Mouse (Mus musculus) adrenal gland, postnatal 14 days (tissue): Measurements from ENCODE around the gene Thop1. TPM values are rescaled to one million over a fixed set of nuclear protein-coding genes. Genes with fewer than 3 reads are reported as not detected.
"Not testable (repeated sequence)": the region's sequence is repeated elsewhere in the genome, so short reads cannot be mapped to it uniquely, and the experiment has no call there.

Source experiments
- DNase-seq: peaks from one replicate; pipeline ENCODE4 v3.0.0; 2021; ENCODE audit warnings: mixed read lengths
- total RNA-seq: library from RNA; stranded (reverse); gene quantifications from 2 replicates; pipeline ENCODE4 v1.2.3, GENCODE M21; 2021

Thop1 gene
- total RNA-seq, 1 experiment from 2014 or later = 60.6 TPM

DNA sequence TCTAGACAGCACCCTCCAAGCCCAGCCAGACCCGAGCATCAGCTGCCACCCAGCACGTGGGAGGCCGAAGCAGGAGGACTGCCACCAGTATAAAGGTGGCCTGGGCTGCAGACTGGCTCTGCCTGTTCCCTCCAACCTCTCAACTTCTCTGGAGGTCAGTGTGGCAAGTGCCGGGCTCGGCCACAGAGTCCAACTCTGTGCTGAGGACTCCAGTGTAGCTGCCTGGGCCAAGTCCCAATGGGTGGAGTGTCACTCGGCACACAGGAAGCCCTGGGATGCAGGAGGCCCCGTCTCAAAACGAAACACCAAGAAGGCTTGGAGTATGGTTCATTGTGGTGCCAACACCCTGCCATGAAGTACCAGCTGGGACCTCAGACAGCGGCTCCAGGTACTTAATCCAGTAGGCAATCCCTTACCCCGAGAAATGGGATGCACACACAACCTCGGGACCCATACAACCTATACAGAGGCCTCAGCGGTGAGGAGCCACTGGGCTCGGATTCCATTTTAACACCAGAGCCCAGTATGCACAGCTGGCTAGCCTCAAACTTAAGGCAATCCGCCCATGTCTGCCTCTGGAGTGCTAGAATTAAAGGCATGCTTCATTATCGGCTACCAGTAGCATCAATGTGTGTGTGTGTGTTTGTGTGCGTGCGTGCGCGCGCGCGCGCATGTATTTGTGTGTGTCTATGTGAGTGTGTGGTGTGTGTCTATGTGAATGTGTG, 12.3 kb upstream of the Thop1 start:
- DNase-seq = peak; percentile 65

DNA sequence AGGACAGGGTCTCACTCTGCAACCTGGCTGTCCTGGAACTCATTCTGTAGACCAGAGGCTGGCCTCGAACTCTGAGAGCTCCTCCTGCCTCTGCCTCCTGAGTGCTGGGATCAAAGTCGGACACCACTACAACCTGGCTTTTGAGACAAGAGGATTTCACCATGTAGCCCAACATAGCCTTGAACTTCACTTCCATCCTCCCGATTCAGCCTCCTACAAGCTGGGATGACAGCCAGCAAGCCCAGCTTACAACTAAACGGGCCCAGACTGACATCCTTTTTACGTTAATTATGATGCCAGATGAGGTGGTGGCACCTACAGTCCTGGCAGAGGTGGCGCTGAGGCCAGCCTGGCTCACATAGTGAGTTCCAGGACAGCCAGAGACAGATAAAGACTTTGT, 10.9 kb upstream of the Thop1 start:
- DNase-seq = no peak

DNA sequence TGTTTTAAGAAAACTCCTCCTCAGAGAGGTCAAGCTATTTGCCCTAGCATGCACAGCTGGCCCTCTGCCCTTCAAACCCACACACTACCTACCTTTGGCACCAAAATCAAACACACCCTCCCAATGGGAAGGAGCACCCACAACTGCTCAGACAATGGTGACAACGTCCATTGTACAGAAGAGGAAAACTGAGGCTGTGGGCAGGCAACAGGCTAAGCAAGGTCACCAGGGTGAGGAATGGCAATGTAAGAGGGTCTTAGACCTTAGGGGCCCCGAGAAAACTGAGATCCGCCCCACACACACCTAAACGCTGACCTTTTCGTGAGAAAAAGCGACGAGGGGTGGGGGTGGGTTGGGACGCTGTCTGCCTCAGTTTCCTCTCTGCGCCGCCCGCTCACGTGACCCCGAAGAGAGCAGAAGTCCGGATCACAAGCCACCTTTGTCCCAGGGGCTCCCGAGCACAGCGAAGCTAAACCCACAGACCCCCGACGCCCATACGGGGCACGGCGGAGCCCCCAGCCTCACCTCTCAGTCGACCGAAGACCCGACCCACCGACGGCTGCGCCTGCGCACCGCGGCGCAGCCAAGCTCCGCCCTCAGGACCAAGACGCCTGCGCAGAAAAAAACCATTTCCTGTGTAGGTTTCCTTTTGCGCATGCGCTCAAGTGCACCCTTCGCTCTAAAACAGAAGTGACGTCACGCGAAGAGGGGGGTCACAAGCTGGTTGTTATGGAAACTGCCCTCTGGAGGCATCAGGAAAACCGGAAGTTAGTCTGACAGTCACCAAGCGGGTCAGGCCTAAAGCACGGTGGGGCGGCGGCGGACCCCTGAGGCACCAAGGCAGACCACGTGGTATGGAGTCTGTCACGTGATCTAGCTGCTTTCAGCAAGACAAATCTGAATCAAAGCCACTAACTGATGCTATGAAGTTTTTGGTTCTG, 10.0 kb upstream of the Thop1 start, which contains the start of gene Sgta:
Sgta (minus strand) TSS at position 579 of the 941 bp plus-strand sequence.
- peak; percentile 99 for DNase-seq

DNA sequence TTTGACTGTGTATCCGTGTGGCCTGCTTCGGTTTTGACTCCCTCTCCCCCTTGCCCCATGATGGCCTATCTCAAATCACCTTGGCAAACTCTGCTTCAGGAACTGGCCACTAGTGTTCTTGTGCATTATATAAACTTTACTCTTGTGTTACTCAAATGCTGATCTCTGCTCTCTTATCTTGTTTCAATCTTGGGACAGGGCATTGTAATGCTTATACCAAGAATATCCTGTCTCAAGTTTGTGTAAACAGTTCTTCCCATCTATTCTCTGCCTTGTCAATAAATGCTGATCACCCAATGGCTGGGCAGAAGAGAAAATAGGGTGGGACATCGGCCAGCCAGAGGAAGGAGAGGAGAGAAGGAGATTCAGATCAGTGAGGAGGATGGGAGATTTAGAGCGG, 7.1 kb upstream of the Thop1 start:
- DNase-seq = no peak

DNA sequence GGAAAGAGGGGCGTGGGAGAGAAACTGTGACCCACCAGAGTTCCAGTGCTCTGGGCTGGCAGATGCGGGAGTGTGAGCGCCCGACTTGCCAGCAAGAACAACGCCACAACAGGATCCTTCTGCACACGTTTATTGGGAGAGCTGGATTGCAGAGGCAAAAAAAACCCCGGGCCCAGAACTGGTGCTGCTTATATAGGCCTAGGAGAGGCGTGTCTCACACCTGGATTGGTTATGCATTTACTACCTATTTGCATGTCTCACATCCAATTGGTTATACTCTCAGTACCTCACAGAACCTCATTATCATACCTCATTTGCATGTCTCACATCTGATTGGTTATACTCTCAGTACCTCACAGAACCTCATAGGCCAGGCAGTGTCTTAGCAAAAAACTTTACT, 5.3 kb upstream of the Thop1 start:
- DNase-seq = not testable (repeated sequence)

DNA sequence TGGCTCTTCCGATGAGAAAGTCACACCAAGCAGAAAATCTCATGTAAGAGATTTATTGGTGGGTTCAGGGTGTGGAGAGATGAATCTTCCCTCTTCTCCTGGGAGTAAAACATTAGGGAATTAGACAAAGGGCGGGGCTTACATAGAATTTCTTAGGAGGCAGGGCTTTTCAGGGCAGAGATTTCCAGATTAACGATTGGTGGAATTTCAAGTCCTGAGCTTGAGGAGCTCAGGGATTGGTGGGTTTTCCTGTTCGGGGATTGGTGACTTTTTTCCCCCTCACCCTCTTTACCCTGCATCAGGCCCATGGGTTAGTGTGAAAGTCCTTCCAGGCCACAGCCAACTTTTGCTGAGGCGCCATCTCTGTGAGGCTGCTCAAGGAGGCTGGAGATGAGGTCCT, 1.1 kb upstream of the Thop1 start:
- no peak for DNase-seq

DNA sequence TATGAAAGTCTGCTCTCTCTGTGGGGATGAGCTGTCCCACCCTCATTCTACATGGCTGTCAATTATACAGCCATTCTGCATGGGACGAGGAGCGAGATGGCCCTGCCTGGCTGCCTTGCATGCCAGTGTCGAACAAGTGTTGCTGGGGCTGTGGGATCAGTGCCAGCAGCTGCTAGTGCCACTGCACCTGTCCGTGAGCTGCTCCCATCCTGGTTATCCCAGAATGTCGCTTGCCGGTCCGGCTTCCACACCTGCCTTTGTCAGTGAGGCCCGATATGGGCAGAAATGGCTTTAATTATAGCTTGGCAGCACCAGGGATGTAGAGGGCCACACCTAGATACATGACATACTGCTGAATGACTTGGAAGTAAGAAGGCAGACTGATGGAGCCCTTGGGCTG, 2.5 kb downstream of the Thop1 start:
- no peak for DNase-seq

DNA sequence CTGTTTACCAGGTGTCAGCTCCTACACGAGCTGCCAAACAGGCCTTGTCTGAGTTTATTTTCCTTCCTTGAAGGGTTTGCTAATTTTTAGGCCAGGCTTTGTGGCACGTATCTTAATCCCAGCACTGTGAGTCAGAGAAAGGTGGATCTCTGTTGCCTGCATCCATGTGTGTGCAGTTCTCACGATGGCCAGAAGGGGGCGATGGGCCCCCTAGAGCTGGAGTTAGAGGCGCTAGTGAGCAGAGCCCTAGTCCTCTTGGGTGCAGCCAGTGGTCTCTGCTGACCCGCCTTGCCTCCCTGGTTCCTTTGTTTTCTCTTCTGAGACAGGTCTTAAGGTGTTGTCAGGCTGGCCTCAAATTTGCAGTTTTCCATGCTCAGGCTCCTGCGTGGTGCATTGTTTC, 3.6 kb downstream of the Thop1 start:
- DNase-seq = peak; percentile 49

DNA sequence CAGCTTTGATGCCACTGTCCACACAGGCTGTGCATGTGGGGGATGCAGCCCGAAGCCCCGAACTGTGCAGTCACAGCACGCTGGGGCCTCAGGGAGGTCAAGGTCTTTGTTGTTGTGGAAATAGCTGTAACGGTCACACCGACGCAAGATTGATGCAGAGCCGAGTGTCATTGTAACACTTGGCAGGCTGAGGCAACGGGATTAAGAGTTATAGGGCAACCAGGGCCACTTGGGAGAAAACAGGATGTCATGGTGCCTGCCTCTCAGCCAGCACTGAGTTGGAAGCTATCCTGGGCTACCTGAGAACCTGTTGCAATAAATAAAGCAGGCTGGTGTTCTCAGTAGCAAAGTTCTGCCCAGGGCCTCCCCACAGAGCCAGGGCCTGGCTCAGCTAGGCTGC, 5.9 kb downstream of the Thop1 start:
- DNase-seq = peak; percentile 53

DNA sequence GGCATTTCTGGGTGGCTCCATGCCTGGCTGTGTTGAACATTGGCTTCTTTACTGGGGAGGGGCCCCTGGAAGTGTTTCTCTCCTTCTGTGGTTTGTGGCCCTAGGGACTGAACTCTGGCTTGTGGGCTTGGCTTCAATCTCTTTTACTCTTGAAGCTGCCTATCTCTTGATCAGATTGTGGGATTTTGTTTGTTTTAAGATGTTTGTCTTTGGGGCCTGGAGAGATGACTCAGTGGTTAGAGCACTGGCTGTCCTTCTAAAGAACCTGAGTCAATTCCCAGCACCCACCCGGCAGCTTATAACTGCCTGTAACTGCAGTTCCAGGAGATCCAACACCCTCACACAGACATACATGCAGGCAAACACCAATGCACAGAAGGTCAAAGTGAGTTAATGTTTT, 6.5 kb downstream of the Thop1 start:
- DNase-seq = no peak

DNA sequence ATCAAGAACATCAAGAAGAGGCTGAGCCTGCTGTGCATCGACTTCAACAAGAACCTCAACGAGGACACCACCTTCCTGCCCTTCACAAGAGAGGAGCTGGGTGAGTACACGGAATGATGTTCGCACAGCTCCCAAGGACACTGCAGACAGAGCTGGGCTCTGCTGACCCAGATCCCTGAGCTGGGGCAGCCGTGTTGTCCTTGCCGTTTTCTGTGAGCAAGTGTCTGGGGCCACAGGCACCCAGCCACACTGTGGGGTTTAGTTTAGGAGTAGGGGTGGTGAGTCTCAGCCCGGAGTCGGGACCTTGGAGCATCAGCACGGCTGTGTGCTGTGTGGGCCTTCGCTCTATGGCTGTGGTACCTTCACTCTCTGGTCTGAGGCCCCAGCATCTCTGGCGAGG, 8.1 kb downstream of the Thop1 start:
- peak; percentile 73 for DNase-seq

DNA sequence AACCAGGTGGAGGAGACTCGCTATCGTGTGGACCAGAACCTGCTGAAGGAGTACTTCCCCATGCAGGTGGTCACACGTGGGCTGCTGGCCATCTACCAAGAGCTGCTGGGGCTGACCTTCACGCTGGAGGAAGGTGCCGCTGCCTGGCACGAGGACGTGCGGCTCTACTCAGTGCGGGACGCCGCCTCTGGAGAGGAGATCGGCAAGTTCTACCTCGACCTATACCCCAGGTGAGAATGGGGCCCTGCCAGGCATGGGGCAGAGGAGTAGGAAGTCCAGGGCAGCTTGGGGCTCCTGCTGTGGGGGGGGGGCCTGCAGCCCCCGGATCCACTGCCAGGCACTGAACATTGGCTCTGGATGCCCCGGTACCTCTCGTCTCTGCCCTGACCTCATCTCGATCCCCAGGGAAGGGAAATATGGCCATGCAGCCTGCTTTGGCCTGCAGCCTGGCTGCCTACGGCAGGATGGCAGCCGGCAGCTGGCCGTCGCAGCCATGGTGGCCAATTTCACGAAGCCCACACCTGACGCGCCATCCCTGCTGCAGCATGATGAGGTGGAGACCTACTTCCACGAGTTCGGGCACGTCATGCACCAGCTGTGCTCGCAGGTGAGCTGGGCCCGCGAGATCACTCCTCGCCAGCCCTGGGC, 10.3 kb downstream of the Thop1 start:
- DNase-seq = no peak

DNA sequence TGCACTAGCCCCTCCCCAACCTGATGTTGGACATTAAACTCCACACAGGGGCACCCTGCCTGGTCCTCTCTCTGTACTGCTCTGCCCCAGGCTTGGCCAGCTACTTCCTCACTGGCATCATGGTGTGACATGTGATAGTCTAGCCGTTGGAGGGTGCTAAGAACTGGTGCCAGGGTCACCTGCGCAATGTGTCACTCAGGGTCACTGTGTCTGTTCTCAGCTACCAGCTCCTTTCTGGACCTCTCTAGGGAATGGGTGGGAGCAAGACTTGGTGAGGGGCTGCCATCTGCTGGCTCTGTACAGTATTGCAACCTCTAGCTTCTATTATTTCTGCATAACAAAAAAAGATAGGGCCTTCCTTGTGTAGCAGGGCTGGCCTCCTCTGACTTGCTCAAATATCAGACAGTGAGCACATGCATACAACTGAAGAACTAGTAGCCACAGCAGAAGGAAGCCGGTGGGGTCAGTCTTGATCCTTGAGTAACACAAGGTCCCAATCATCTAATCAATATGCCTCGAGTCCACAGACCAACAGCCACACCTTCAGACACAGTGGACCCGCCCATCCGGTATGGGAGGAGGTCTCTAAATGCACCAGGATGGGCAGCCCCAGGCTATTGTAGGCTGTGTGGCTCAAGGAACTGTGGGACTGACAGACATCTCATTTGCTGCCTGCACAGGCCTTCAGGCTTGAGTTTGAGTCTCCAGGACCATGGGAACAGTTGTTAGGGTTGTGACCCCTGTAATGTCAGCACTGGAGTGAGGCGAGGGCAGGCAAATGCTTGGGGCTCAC, 12.5 kb downstream of the Thop1 start:
- peak; percentile 82 for DNase-seq

DNA sequence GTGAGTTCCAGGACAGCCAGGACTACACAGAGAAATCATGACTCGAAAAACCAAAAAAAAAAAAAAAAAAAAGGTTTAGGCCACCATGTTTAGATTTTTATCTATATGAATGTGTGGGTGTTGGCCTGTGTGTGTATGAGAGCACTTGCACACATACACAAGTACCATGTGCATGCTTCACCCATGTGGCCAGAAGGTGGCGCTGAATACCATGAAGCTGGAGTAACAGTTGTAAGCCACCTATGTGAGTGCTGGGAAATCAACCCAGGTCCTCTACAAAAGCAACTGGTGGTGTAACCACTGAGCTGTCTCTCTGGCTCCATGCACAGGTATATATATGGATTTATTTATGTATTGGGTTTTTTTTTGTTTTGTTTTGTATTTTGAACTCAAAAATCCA, 17.2 kb downstream of the Thop1 start:
- no peak for DNase-seq

DNA sequence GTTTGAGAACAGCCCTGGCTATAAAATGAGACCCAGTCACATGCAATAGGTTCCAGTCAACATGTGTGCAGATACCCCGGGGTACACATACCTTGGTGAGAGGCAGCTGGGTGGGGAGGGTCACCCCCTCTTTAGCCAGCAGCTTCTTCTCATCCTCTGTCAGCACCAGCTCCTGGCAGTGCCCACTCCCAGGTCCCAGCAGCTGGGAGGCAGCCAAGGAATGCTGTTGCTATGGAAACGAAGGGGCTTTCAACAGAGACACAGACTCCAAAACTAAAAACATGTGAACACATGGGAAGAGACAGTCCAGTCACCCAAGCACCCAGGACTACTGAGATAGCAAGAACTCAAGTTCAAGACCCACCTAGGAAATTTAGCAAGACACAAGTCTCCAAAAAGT, 19.4 kb downstream of the Thop1 start:
- no peak for DNase-seq

DNA sequence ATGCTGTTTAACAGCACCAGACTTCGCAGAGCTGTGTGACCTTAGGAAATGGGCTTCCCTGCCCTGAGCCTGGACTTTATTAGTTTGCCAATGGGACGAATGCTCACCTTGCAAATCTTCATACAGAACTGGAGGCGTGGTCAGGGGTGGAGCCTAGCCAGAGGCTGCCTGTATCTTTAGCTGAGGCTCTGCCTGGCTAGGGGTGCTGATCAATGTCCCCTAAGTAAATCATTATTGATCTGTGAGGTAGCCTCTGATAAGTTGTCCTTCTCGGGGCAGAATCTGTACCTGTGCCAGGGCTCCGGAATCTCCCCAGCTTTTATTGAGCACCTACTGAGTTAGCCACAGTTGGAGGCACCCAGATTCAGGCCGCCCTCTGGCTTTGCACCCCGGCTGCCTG, 20.8 kb downstream of the Thop1 start:
- DNase-seq = no peak

DNA sequence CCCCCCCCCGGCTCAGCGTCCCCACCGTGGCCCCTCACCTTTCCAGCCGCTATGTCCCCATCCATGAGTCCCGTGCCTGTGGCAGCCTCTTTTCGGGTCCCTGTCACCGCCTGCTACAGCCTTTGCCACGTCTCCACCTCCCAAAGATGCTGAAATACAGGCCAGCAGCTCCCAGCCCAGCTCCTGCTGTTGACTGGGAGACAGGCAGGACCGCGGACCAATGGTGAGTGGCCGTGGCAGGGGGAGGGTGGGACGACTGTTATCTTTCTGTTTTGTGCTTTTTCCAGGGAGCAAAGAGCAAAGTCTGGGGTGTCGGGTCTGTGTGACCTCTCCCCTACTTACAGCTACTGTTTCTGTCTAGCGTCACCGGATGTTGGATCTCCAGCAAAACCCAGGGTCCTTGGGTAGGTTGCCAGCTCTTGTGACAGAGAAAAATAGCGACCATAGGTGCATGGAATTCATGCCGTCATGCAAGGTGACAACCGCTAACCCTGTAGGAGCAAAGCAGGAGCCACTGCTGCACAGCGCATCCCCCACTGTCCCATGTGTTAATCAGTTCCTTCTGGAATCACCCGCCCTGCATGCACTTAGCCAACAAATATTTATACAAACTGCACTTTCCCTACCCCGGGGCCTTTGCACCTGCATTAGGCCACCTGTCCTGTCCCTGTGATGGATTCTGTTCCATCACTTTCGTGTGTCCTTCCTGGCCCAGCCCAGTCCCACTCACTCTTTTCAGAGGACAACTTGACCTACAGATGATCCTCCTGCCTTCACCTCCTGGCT, 22.8 kb downstream of the Thop1 start:
- peak; percentile 88 for DNase-seq

DNA sequence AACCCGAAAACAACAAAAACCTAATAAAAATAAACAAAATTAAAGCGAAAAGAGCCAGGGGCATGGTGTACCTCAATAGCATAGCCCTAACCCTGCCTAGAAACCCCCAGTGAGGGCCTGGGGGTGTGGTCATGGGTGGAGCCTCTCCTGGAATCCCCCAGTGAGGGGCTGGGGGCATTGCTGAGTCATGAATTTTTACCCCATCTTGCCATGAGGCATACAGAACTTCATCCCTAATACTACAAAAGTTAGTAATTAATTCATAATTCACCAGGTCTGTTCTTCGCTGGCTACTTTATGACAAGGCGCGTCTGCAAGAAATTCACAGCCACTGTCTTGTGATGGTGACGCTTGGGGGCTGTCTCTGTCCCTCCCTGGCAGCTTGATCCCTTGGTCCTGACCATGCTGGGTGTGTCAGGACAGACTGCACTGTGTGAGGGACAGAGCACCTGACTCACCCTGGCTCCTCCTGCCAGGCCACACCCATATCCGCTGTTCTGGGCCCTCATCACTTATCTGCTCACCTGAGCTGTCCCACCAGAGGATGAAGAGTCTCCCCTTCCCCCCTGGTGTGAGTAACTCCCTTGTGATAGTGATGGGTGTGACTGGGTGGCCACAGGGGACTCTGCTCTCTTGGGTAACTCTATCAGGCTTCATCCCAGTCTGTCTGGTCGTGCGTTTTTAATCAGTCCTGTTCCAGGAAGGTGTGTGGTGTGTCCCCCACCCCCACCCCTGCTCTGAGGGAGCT, 25.3 kb downstream of the Thop1 start:
- no peak for DNase-seq

DNA sequence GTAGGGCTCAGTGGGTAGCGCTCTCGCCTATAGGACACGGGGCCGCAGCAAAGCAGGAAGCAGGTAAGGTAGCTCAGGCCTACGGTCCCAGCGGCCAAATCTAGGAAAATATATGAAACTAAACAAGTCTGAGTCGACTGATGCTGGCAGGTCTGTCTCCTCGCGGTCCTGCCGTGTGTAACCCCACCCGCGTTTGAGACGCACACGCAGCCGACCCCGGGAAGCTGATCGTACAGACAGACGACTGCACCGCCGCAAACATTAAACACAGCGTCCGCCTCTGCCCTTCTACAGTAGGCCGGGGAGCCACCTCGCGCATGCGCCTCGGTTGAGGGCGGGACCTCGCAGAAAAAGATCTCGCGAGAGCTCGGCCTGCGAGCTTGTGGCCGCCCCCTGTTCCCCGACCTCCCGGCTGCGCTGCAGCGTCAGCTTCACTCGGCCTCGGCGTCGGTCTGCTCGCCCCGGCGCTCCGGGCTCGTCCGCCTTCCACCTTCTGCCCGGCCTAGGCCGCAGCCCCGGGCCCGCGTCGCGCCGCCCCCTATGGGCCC, 35.8 kb downstream of the Thop1 start, which contains the start of gene Map2k2:
Map2k2 (plus strand) TSS at position 351 of the 548 bp plus-strand sequence.
- DNase-seq = peak; percentile 99

DNA sequence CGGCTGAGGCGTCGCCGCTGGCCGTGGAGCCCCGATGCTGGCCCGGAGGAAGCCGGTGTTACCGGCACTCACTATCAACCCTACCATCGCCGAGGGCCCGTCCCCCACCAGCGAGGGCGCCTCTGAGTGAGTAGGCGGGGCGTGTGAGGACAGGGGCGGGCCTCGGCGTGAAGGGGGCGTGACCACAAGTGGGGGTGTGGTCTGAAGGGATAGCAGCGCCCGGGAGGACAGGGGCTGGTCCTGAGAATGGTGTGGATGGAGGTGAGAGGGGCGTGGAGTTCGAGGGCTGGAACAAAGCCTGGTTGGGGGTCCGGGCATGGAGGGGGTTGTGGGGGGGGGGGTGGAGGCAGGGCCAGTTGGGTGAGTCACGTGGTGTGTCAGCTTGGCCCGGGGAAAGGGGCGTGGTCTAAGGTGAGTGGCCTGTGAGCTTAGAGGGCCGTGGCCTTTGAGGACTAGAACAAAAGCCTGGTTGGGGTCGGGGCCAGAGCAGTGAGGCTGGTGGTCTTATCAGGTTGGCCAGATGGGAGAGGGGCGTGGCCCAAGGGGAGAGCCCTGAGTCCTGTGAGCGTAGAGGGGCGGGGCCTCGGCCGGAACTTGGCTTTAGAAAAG, 36.4 kb downstream of the Thop1 start:
- DNase-seq = peak; percentile 96
